Mouse (Mus musculus) limb, embryonic 11.5 days (tissue): Measurements from ENCODE around the gene Dnajb8. TPM values are rescaled to one million over a fixed set of nuclear protein-coding genes. Genes with fewer than 3 reads are reported as not detected.

Experiments used
- ATAC-seq: fragments of 200-750 bp; cut with Nextera tagmentation; 2 replicates; pipeline ENCODE4 v1.8.0; 2017; ENCODE audit warnings: low read depth; ENCODE audit not compliant: insufficient number of reproducible peaks, low FRiP score, low TSS enrichment
- DNase-seq: peaks from one replicate; pipeline ENCODE4 v3.0.0-alpha.2; 2015; ENCODE audit warnings: low spot score
- H3K27ac ChIP-seq: fragments of 300-500 bp; sonication (generic); replicated peaks from 2 replicates; pipeline ENCODE4 v1.5.1; 2014; ENCODE audit warnings: low read depth, mild to moderate bottlenecking, low read length
- H3K27me3 ChIP-seq: fragments of 300-500 bp; sonication (generic); 2 replicates; pipeline ENCODE4 v1.6.1; 2014; ENCODE audit warnings: mild to moderate bottlenecking, low read length, mixed read lengths; ENCODE audit not compliant: control insufficient read depth, insufficient read depth
- H3K36me3 ChIP-seq: fragments of 300-500 bp; sonication (generic); 2 replicates; pipeline ENCODE4 v1.6.1; 2014; ENCODE audit warnings: mild to moderate bottlenecking, low read length, moderate library complexity, mixed read lengths; ENCODE audit not compliant: control insufficient read depth, insufficient read depth
- H3K4me1 ChIP-seq: fragments of 300-500 bp; sonication (generic); 2 replicates; pipeline ENCODE4 v1.6.1; 2014; ENCODE audit warnings: low read length, mixed read lengths; ENCODE audit not compliant: control insufficient read depth, insufficient read depth
- H3K4me2 ChIP-seq: fragments of 300-500 bp; sonication (generic); 2 replicates; pipeline ENCODE4 v1.6.1; 2014; ENCODE audit warnings: low read depth, mild to moderate bottlenecking, moderate library complexity; ENCODE audit not compliant: severe bottlenecking
- H3K4me3 ChIP-seq: fragments of 300-500 bp; sonication (generic); 2 replicates; pipeline ENCODE4 v1.5.1; 2014; ENCODE audit warnings: low read depth, low read length
- H3K9ac ChIP-seq: fragments of 300-500 bp; sonication (generic); 2 replicates; pipeline ENCODE4 v1.6.1; 2014; ENCODE audit warnings: mild to moderate bottlenecking, low read length
- H3K9me3 ChIP-seq: fragments of 300-500 bp; sonication (generic); 2 replicates; pipeline ENCODE4 v1.6.1; 2016; ENCODE audit warnings: low read length; ENCODE audit not compliant: control insufficient read depth
- whole genome bisulfite sequencing: fragments of 180-500 bp; shearing (Covaris S2); extraction: QIAGEN DNeasy Blood & Tissue Kit; methylation state at CpG from one replicate; pipeline ENCODE4 v1.1.7; 2014; 5-methylcytosine and 5-hydroxymethylcytosine counted together
- polyA plus RNA-seq: library from polyadenylated mRNA; unstranded; fragments of >200 nt; fragmentation: Nextera tagmentation; extraction: Ambion mirVana; gene quantifications from 2 replicates; pipeline ENCODE4 v1.2.1, GENCODE M21; 2014

Gene Dnajb8
- polyA plus RNA-seq, 1 experiment from 2014 or later, result not detected

GRCm38 (mm10) chr6:88191024-88191365, 31.1 kb upstream of the Dnajb8 start:
- Histone ChIP-seq H3K4me2 (no peak overlapping the region), H3K36me3 (no peaks in the 10 kb centered on the region), H3K4me1 (peaks cover 13% of the 10 kb centered on the region), H3K4me3 (no peak overlapping the region), H3K9ac (no peak overlapping the region), H3K27ac (no peak overlapping the region), H3K9me3 (no peaks in the 10 kb centered on the region), H3K27me3 (peaks cover 81% of the 10 kb centered on the region)
- 14% methylated on average over 6 of the region's 6 CpGs for WGBS
- DNase-seq (peak; percentile 36), ATAC-seq (no peak)

GRCm38 (mm10) chr6:88191411-88192070, 30.5 kb upstream of the Dnajb8 start:
- Histone ChIP-seq H3K9ac (no peak overlapping the region), H3K4me3 (no peak overlapping the region), H3K27me3 (peaks cover 87% of the 10 kb centered on the region), H3K27ac (no peak overlapping the region), H3K36me3 (no peaks in the 10 kb centered on the region), H3K4me1 (peaks cover 17% of the 10 kb centered on the region), H3K4me2 (no peak overlapping the region), H3K9me3 (no peaks in the 10 kb centered on the region)
- WGBS, result 9% methylated on average over 4 of the region's 4 CpGs
- DNase-seq, result no peak
- no peak for ATAC-seq

- H3K4me2 ChIP-seq, result no peak overlapping the region
- H3K27me3 ChIP-seq, result peaks cover 98% of the 10 kb centered on the region
- 7% methylated on average over 8 of the region's 8 CpGs for WGBS
- DNase-seq (peak; percentile 34), ATAC-seq (no peak)
- H3K27ac ChIP-seq, result no peak overlapping the region
- H3K4me3 ChIP-seq, result no peak overlapping the region
- no peaks in the 10 kb centered on the region for H3K36me3 ChIP-seq
- peaks cover 30% of the 10 kb centered on the region for H3K4me1 ChIP-seq
- H3K9me3 ChIP-seq, result no peaks in the 10 kb centered on the region
- no peak overlapping the region for H3K9ac ChIP-seq
These were observed 29.3 kb upstream of the Dnajb8 start for GRCm38 (mm10) chr6:88192756-88193155.

GRCm38 (mm10) chr6:88193433-88194052, 28.5 kb upstream of the Dnajb8 start, which contains the start of gene Gata2:
Gene Gata2 (plus strand): TSS chr6:88193891.
- DNase-seq, result peak; percentile 55
- no peak for ATAC-seq
- Histone ChIP-seq H3K4me3 (peak within 1 kb of the TSS; percentile 29), H3K9ac (no peak within 1 kb of the TSS; the same call in 1 of the 2 replicates), H3K4me1 (peaks cover 37% of the 10 kb centered on the region), H3K36me3 (no peaks in the 10 kb centered on the region), H3K4me2 (peak within 1 kb of the TSS; percentile 58), H3K27me3 (peaks cover 99% of the 10 kb centered on the region), H3K9me3 (no peaks in the 10 kb centered on the region), H3K27ac (no peak within 1 kb of the TSS)
- WGBS, result under 1% methylated on average over 51 of the region's 57 CpGs

- Histone ChIP-seq H3K27ac (no peak overlapping the region), H3K9me3 (no peaks in the 10 kb centered on the region), H3K4me3 (peak overlapping the region; percentile 29), H3K36me3 (no peaks in the 10 kb centered on the region), H3K4me2 (peak overlapping the region; percentile 58), H3K9ac (no peak overlapping the region; the same call in 1 of the 2 replicates), H3K4me1 (peaks cover 40% of the 10 kb centered on the region), H3K27me3 (peaks cover 99% of the 10 kb centered on the region)
- ATAC-seq (no peak), DNase-seq (peak; percentile 77)
- WGBS, result under 1% methylated on average over 58 of the region's 58 CpGs
These were observed 27.8 kb upstream of the Dnajb8 start for GRCm38 (mm10) chr6:88194053-88194977.

GRCm38 (mm10) chr6:88194978-88195325, 27.1 kb upstream of the Dnajb8 start:
- ATAC-seq, result no peak
- no peak overlapping the region for H3K9ac ChIP-seq
- 3% methylated on average over 7 of the region's 7 CpGs for WGBS
- H3K9me3 ChIP-seq, result no peaks in the 10 kb centered on the region
- DNase-seq, result no peak
- H3K4me1 ChIP-seq, result peaks cover 40% of the 10 kb centered on the region
- H3K27me3 ChIP-seq, result peaks cover 100% of the 10 kb centered on the region
- no peaks in the 10 kb centered on the region for H3K36me3 ChIP-seq
- no peak overlapping the region for H3K4me3 ChIP-seq
- no peak overlapping the region for H3K27ac ChIP-seq
- H3K4me2 ChIP-seq, result no peak overlapping the region

- DNase-seq (peak; percentile 68), ATAC-seq (no peak)
- Histone ChIP-seq H3K36me3 (no peaks in the 10 kb centered on the region), H3K27ac (no peak overlapping the region), H3K27me3 (peaks cover 100% of the 10 kb centered on the region), H3K4me1 (peaks cover 36% of the 10 kb centered on the region), H3K4me2 (peak overlapping the region; percentile 84; the same call in 1 of the 2 replicates), H3K9ac (no peak overlapping the region), H3K9me3 (no peaks in the 10 kb centered on the region), H3K4me3 (peak overlapping the region; percentile 38)
- under 1% methylated on average over 33 of the region's 33 CpGs for WGBS
These were observed 25.9 kb upstream of the Dnajb8 start for GRCm38 (mm10) chr6:88196054-88196732.
